Mouse (Mus musculus) brain, embryonic 18.5 days (tissue): Measurements from ENCODE around the gene Cdk17.

ENCODE experiments used
- DNase-seq: peaks from one replicate; pipeline ENCODE4 v3.0.0-alpha.2; 2012; ENCODE audit warnings: low read depth, low spot score

The Cdk17 gene

DNA sequence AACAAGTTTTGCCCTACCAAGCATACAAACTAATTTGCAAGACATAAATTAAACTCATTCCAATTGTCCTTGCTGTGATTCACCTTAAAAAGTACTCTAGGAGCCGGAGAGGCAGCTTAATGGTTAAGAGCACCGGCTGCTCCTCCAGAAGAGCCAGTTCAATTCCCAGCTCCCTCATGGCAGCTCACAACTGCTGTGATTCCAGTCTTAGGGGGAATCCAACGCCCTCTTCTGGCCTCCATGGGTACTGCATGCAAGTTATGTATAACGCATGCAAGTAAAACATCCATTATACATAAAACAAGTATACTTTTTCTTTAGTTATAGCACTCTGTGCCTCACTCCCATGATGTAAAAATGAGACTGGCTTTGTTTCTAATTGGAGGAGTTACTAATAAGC lies 122.6 kb downstream of the Cdk17 start:
- DNase-seq, result no peak

DNA sequence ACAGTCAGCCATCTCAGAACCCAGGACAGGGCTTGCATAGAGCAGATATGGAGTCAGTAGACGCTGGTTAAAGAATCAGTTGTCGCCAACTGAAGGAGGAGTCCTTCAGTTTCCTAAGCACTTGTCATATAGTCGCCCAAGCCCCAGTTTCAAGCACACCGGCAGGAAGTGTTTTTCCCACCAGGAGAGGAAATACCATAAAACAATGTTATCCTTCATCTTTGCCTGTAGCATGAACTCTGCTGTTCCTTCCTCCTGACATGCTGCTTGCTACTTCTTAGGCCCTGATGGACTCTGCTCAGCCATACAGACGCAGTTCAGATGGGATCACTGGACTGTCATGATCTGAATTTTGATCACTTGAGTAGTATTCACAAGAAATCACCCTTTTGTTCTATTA lies 124.8 kb downstream of the Cdk17 start:
- DNase-seq, result no peak

DNA sequence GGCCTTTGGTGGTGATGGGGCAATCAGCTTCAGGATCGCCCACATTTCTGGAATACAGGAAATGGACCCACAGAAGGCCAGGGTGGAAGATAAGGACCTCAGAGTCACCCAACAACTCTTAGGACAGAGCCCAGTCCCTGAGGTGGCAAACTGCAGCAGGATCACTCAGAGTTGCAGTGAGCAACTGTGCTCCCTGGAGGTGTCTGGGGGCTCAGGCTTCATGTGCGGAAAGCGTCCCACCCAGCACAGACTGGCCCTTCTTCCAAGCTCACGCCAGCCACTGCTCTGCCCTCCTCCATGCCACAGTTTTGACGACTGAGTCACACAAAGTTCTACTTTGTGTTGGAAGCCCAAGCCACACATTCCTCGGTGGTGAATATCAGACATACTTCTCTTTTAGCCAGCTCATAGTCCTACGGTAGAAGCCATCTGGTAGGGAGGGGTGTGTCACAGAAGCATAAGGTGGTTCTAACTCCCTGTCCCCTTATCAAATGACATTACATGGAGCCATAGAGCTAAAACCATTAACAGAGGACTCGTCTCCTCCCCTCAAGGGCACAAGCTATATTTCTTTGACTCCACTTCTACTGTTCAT lies 127.0 kb downstream of the Cdk17 start:
- DNase-seq, result no peak

DNA sequence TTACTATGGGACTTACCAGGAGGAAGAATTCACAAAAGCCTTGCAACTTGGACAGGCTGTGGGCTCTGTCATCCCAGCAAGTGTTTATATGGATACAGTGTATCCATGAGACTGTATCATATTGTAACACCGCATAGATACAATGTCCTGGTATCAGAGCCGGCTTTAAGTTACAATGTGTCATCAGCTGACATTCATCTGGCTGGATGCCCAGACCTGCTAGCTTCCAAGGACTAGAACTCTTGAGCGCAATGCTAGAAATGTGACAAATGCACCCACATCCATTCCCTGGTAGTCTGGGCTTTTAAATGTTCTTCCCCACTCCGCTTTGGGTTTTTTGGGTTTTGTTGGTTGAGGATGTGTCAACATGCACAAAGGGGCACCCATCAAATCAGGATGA lies 127.7 kb downstream of the Cdk17 start:
- DNase-seq, result no peak

DNA sequence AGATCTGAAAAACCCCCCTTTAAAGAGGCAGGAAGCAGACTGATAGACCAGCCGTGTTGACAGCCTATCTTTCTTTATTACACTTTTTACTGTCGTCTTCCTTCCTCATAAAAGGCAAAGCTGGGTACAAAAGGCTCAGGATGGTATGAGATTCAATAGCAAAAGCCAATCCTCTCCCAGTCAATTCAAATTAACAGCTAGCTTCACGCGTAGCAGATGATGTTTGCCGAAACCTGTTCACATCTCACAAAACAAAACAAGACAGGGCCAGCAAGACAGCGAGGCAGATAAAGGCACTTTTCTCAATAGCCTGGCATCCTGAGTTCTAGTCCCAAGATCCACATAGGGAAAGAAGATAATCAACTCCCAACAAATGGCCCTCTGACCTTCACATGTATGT lies 128.7 kb downstream of the Cdk17 start:
- DNase-seq, result no peak

DNA sequence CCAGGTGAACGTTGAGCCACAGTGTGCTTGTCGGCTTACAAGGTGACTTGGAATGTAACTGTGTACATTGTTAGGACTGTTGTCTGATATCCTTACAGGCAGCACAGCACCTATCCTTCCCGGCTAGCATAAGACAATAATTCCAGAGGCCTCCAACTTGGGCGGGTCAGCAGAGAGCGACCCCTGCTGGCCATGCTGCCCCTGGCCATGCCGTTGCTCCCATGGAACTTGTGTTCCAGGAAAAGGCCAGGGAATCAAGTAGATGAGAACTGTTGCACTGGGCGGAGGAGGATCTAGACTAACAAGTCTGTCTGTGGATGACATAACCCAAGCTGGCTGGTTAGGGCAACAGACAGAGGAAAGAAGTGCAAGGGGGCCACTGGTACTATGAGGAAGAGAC lies 130.7 kb downstream of the Cdk17 start:
- no peak for DNase-seq

DNA sequence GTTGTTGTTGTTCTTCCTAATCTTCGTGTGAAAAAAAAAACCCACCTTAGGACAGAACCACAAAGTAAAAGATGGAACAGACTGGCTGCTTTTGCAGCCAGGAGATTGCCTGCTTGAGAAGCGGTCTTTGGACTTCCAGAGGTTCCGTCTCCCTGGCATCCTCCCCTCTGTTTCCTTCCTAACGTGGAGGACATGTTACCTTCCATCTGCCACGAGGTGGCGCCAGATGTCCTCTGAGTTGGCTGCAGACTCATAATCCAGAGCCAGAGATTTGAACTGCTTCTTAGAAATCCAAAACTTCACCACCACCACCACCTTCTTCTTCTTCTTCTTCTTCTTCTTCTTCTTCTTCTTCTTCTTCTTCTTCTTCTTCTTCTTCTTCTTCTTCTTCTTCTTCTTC lies 131.2 kb downstream of the Cdk17 start:
- DNase-seq, result peak; percentile 66

DNA sequence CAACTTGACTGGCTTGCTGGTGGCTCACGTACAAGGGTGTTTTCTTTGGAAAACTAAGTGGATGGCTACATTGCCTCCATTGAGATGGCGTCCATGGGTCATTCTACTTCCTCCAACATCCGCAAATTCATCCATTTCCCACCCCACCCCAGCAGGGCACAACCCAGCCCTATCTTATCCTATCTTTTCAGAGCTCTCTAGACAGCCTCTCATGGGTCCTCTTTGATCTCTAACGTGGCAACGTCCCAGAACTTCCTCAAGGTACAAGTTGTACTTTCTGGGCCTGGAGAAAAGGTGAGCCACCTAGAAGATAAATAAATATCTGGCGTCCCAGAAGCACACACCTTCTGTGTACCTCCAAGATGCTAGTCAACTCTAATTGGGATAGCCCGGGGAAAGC lies 132.9 kb downstream of the Cdk17 start:
- no peak for DNase-seq

DNA sequence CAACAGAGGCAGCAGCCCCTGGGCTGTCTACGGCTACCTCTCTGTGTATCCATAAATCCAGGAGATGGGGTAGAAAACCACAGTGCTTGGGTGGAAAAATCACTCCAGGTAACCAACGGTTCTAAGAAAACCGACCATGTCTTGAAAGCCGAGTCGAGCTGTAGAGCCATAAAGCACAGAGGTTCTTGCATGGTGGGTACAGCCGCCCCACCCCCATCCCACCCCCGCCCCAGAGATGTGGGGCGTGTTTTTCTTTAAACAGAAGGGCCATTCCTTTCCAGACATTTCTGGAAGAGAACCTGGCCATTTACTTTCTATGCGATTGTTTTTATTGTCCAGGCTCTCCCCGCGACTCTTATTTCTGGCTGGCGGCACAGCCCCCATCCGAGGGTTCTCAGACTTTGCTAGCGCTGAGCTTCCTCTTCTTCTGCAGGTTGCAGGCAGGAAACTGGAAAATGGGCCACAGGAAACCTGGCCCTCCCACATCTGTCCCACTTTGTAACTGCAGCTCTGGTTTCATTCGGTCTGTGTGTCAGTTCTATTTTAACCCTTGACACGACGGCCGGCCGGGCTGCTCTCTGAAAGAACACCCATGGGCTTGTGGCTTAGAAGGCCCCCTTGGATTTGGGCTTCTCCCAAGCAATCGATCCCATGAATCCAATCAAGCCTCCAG lies 134.0 kb downstream of the Cdk17 start:
- no peak for DNase-seq

DNA sequence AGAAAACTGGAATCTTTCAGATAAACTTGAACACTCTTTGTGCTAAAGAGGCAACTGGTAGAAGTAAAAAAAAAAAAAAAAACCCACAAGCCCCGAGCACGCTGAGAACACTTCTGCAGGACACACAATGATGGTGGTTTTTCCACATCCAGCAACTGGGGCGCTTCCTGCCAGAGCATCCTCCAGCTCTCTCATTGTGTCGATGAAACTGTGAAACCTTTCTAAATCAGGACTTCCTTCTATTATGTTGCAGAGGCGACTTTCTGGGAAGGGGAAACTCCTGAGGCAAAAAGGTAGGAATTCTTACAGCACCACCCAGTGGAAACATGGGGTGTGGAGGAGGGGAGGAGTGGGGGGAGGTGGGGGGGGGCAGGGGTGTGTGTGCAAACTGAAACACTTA lies 137.1 kb downstream of the Cdk17 start:
- no peak for DNase-seq

DNA sequence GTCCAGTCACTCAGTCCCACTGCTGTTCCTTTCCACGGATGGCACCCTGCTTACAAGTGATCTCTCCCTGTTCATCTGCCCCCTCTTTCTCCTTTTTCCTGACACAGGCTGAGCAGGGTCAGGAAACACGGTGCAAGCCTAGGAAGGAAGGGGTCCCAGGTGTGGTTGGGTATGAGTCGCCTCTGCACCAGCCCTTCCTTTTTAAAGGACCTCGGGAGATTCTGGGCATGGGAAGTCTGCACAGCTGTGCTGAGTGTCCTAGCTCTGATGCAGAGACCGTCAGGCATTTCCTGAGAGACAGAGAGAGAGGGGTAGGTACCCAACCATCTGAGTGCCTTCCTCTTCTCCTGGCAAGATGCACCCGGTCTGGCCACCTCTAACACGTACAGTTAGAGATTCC lies 137.5 kb downstream of the Cdk17 start:
- no peak for DNase-seq

DNA sequence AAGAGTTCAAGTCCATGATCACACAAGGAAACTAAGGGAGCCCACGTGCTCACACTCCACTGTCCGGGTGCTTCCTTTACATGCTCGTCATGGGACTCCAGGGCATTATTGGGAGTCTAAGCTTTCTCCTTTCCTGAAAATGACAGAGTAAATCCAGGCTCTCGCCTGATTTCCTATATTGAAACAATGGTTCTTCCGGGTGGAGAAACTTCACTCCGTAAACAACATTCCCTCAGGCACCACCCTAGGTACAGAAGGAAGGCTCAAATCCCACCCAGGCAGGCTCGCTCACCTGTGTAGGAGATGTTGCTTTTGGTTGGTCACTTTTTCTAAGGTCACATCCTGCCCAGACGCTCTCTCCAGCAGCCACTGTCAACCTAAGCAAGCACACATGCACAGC lies 141.2 kb downstream of the Cdk17 start:
- DNase-seq, result no peak

DNA sequence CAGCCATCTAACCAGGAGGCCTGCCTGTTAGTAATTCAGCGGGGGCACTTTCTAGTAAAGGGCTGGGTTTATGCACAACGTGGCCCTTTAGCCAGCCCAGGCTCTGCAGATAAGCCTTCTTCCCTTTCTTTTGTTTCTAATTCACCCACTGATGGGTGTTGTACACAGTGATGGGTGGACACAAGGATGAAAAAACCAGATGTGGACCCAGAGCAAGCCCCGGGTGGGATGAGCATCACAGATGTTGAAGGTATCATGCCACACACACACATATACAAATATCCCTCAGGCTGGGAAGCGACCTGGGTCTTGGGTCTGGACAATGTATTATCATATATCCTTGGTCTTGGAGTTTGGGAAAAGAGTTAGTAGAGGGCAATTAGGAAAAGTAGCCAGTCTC lies 142.6 kb downstream of the Cdk17 start:
- no peak for DNase-seq

DNA sequence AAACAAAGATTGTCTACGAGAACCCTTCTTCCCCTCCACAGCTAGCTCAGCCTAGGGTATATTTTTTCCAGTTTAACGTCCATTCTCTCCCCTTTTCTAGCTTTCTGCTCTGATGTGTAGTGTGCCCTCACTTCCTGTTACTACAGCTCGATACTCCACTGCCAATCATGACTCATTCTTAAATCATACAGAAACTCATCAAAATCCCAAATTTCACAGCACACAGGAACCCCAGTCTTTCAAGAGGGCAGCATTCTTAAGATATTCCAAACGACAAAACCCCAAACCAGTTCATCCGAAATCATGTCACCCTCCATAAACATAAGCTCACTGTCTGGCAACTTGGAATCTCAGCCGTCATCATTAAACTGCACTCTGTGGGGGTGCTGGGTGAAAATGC lies 145.3 kb downstream of the Cdk17 start:
- no peak for DNase-seq

DNA sequence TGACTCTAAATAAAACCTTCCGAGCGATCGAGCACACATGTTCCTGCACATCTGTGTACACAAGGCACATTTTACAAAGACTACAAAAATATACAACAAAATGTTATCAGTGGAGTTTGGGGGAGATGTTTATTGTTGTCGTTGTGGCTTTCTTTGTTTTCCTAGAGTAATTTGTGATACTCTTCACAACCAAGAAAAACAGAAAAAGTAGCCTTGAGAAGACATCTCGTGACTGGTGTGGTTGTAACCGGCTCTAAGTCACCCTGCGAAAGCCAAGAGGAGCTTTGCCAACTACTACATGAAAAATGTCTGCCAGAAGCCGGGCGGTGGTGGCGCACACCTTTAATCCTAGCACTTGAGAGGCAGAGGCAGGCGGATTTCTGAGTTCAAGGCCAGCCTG lies 145.7 kb downstream of the Cdk17 start:
- no peak for DNase-seq

DNA sequence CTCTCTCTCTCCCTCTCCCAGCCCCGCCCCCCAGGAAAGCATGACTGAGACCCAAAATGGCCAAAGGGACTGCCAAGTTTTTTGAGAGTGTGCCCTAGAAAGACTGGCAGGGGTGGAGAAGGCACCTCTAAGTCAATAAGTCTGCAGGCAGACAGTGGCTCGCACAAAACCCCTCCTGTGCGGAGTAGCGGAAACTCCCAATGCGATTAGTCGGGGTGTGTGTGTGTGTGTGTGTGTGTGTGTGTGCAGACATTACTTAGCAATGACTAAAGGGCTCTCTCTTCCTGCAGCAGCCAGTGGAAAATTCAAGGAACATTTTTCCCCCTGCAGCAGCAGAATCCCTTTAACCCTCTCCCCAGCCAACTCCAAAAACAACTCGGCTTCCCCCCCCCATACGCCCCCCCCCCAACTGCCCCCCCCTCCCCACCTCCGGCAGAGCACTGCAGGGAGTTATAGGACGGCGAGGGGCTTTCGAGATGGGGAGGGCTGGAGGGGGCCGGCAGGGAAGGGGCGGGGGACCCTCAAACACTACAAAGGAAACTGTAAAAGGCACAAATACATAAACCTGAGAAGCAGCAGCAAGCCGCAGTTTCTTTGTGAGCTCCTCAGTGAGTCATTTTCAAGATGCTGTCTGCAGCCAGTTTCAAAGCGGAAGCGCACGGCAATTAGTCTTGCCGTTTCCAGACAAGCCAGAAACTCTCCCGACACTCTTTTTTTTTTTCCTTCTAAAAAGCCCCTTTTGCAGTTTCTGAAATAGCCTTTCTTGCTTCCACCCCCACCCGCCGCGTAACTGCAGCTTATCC lies 148.7 kb downstream of the Cdk17 start:
- no peak for DNase-seq

DNA sequence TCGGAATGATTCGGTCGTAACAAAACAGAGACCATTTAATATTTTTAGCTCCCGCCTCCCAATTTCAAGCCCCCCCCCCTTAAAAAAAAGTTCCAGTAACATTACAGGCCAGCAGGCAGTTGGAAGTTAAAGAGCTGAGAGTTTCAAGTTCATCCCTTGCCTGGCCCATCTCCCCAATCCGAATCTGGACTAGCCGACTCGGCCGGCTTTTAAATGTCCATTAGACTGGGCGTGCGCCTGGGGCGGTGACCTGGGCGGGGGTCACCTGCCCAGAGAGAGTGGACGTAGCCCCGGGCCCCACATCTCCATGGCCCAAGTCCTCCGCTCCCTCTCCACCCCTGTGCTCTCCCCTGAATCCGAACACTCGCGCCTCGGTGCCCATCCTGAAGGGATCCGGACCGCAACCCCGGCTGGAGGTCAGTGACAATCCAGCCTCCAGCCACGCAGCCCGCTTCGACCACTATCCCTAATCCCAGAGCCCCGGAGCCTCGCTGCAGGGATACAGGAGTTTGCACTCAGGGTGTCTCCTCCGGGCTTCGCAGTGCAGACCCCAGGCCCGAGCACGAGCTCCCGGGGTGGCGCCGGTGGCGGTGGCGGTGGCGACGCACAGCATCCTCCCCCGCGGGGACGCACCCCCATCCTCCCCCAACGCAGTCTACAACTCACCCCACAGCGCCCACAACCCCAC lies 149.4 kb downstream of the Cdk17 start:
- no peak for DNase-seq

DNA sequence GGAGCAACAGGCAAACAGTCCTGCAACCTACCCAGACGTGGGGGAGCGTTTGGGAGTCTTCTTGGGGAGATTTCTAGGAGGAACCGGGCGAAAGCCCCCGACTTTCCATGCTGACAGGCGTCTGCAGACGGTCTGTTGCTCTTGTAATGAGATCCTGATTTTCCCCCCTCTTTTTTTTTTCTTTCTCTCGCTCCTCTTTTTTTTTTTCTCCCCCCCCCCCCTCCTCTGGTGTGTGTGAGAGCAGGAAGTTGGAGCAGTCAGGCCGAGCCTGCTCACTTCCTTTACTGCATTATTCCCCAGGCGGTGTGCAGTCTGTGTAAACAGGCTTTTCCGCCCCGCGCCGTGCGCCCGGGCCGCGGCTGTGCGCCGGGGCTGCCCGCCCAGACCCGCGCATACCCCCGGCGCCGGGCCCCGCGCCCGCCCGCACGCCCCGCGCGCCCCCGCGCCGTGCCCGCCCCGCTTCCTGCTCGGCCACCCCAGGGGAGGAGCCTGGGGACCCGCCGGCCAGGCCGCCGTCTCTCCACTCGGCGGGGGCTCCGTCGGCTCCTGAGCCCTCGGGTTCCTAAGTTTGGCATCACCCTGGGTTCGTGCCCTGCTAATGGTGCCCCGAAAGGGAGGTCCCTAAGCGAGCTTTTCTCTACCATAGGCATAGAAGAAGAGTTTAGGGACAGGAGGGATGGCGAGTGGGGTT lies 150.2 kb downstream of the Cdk17 start, which contains the start of gene Elk3:
Gene Elk3, minus strand, starts transcription at position 415 of the 691 bp plus-strand sequence.
- no peak for DNase-seq

DNA sequence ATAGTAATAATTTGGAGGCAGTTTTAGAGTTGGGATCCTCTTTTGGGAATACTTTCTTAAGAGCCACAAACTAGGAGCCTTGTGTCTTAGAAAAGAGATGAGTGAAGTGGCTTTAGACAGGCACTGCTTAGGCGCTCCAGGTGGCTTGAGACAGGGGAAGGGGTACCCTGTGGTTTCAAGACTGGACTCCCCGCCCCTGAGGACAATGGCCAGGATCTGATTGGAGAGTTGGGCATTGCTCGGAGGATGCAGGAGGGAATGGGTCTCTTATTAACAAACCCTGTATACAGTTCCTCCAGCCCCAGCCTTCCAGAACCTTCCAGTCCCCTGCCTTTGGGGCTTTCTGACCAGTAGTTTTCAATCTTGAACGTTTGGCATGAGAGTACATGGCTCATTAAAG lies 150.9 kb downstream of the Cdk17 start:
- DNase-seq, result no peak
